Mouse (Mus musculus) thymus, adult 2 months (tissue): ENCODE measurements around the gene Adipor2.

Source experiments
- CTCF ChIP-seq: fragments of 200-500 bp; IDR thresholded peaks from 2 replicates; pipeline ENCODE4 v1.5.1; 2012; ENCODE audit warnings: mild to moderate bottlenecking, control low read depth, low read length, moderate library complexity, borderline replicate concordance; ENCODE audit not compliant: control insufficient read depth, poor library complexity, insufficient read depth; ENCODE audit errors: extremely low read depth
- POLR2A ChIP-seq: fragments of 200-500 bp; IDR thresholded peaks from 2 replicates; pipeline ENCODE4 v1.6.1; 2012; ENCODE audit warnings: mild to moderate bottlenecking, low read length, control low read depth, moderate library complexity; ENCODE audit not compliant: control insufficient read depth, poor library complexity, insufficient read depth; ENCODE audit errors: extremely low read depth

GRCm38 (mm10) chr6:119332111-119332510, 85.4 kb downstream of the Adipor2 start:
- TF ChIP-seq CTCF = no peak
- TF ChIP-seq POLR2A = no peak
